Mouse (Mus musculus) lung, adult 2 months (tissue): ENCODE data around the gene Gm853. TPM values are rescaled to one million over a fixed set of nuclear protein-coding genes. Genes with fewer than 3 reads are reported as not detected.

ENCODE experiments used
- DNase-seq: peaks from one replicate; pipeline ENCODE4 v3.0.0; 2022
- H3K4me1 ChIP-seq: fragments of 200-500 bp; 2 replicates; pipeline ENCODE4 v1.6.1; 2011; ENCODE audit warnings: low read length; ENCODE audit not compliant: control insufficient read depth, insufficient read depth
- H3K4me3 ChIP-seq: fragments of 200-500 bp; replicated peaks from 2 replicates; pipeline ENCODE3; 2011; ENCODE audit warnings: low read depth, mild to moderate bottlenecking, control low read depth, low read length; ENCODE audit errors: extremely low read depth
- CTCF ChIP-seq: fragments of 200-500 bp; IDR thresholded peaks from 2 replicates; pipeline ENCODE4 v1.5.1; 2011; ENCODE audit warnings: mild to moderate bottlenecking, low read length, control low read depth; ENCODE audit not compliant: insufficient read depth
- POLR2A ChIP-seq: fragments of 200-500 bp; IDR thresholded peaks from 2 replicates; pipeline ENCODE4 v1.6.1; 2011; ENCODE audit warnings: low read depth, mild to moderate bottlenecking, control low read depth, low read length, borderline replicate concordance; ENCODE audit errors: extremely low read depth
- WGBS: fragments of 180-500 bp; shearing (Covaris S2); methylation state at CpG from one replicate; pipeline ENCODE4 v1.1.7; 2018; 5-methylcytosine and 5-hydroxymethylcytosine counted together
- polyA plus RNA-seq: library from polyadenylated mRNA; depleted of rRNA; stranded (reverse); fragments of >200 nt; gene quantifications from 2 replicates; pipeline ENCODE4 v1.2.3, GENCODE M21; 2012

Gene Gm853
- polyA plus RNA-seq, 1 experiment = not detected

GRCm38 (mm10) chr4:130224071-130224470, 1.9 kb upstream of the Gm853 start:
- no peak for TF ChIP-seq CTCF
- no peak for TF ChIP-seq POLR2A
- H3K4me3 ChIP-seq = no peak overlapping the region
- DNase-seq = no peak
- H3K4me1 ChIP-seq = no peaks in the 10 kb centered on the region

DNA sequence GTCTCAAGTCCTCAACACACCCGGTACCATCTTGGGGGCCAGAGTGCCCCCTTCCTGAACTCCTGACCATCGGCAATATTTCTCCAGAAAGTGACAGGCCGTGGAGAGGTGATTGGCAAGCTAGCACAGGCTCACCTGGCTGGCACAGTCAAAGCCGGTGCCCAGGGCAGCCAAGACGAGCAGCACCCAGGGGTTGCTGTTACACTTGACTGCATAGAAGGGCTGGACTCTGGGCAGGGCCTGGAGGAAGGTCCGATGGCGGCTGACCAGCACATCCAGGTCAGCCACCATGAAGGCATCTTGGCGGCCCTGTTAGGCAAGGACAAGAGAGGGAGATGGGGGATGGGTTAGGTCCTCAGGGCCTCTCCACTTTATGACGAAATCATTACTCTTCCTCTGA, 2.0 kb downstream of the Gm853 start:
- no peak for TF ChIP-seq CTCF
- no peak for TF ChIP-seq POLR2A
- H3K4me3 ChIP-seq = no peak overlapping the region
- no peaks in the 10 kb centered on the region for H3K4me1 ChIP-seq
- WGBS = 78% methylated on average over 9 of the region's 9 CpGs
- DNase-seq = no peak

DNA sequence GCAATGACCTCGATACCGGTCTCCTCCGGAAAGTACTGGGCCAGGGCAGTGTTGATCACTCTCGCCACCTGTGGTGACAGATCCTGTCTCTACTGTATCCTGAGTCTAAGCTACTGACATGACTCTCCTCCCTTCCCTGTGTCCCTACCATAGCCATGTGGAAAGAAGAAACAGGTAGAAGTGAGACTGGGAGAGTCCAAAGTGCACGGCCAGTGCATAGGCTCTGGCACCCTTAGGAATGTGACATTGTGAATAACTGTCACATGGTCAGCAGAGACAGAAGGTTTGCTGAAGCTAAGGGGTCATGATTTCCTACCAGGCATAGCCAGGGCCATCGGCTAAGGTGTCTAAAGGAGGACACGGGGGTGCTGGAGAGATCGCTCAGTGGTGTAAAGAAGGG, 6.8 kb downstream of the Gm853 start:
- WGBS = 86% methylated on average over 8 of the region's 8 CpGs
- H3K4me1 ChIP-seq = no peaks in the 10 kb centered on the region
- TF ChIP-seq CTCF (no peak), POLR2A (no peak)

GRCm38 (mm10) chr4:130213857-130214256, 8.3 kb downstream of the Gm853 start:
- TF ChIP-seq POLR2A (no peak), CTCF (no peak)
- WGBS = 67% methylated on average over 10 of the region's 10 CpGs
- no peak for DNase-seq
- Histone ChIP-seq H3K4me3 (no peak overlapping the region), H3K4me1 (no peaks in the 10 kb centered on the region)

More for the DNA sequence above, 6.8 kb downstream of the Gm853 start:
- no peak overlapping the region for H3K4me3 ChIP-seq
- DNase-seq = no peak

DNA sequence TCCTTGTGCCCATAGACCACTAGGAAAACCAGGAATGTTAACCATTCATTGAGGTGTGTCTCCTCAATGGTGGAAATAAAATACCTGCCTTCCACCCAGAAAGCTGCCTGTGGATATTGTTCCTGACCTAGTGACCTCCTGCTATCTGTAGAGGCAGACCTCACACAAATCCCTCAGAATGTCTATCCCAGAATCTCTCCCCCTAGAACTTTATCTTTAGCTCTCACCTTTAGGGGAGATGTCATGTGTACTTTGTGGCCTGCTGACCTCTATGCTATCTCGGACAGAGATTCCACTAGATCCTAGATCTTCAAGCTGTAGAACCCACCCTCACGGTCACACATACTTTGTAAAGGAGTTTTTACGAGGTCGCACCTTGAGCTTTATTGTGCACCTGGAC, 9.0 kb downstream of the Gm853 start:
- DNase-seq = no peak
- TF ChIP-seq CTCF = no peak
- no peaks in the 10 kb centered on the region for H3K4me1 ChIP-seq
- no peak overlapping the region for H3K4me3 ChIP-seq
- WGBS = 73% methylated on average over 4 of the region's 4 CpGs

DNA sequence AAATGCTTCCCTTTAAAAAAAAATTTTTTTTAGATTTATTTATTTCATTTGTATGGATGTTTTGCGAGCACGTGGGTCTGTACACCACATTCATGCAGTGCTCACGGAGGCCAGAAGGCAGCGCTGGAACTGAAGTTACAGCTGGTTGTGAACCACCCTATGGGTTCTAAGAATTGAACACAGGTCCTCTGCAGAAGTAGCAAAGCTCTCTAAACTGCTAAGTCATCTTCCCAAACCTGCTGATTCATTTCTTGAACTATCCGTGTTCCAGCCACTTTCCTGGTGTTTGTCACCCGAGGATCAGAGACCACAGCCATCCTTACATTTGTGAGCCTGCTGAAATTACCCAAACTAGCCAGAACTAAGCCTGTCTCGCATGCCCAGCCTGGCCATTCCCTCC, 9.8 kb downstream of the Gm853 start:
- no peaks in the 10 kb centered on the region for H3K4me1 ChIP-seq
- TF ChIP-seq CTCF (no peak), POLR2A (no peak)
- DNase-seq = no peak
- H3K4me3 ChIP-seq = no peak overlapping the region
- 72% methylated on average over 7 of the region's 7 CpGs for WGBS

- WGBS = 78% methylated on average over 2 of the region's 2 CpGs
- no peak for DNase-seq
- TF ChIP-seq CTCF (no peak), POLR2A (no peak)
- Histone ChIP-seq H3K4me1 (no peaks in the 10 kb centered on the region), H3K4me3 (no peak overlapping the region)
Observed at GRCm38 (mm10) chr4:130211870-130212269, 10.3 kb downstream of the Gm853 start.

DNA sequence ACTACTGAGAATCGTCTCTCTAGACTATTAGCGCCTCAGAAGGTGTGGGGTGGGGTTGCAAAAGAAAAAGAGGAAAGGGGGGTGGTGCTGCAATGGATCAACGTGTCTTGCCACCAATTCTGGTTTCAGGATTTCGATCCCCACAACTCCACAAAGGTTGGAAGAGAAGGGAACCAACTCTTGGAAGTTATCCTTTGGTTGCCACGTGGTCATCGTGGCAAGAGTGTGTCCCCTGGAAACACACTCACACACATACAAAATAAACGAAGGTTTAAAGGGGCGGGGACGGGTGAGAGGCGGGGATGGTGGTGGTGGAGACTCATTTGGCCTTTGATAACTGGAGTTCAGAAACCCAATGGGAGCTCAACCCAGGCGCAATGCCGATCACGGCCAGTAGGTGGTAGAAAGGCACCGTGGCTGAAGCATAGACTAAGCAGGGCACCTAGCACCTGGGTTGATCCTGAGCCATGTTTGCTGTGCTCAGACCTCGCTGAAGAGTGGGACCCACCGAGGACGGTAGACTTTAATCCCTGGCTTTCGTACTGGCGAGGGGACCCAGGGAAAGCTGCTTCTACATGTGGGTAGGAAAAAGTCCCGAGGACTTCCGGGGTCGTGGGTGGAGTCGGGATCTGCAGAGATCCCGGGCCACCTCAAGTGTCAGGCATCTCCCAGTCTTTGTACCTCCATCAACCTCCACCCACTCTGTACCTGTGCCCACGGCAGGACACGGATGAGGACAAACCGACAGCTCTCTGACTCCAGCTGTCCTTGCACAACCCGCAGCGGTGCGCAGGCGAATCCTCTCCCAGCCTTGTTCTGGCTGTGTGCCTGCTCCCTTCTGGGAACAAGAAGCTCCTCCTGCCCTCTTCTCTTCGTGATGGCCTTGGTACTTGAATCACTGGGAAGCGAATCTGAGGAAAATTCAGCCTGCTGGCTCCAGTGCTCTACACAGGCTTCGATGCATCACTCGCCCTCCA, 23.2 kb downstream of the Gm853 start:
- H3K4me3 ChIP-seq = peak overlapping the region; percentile 31
- peak; percentile 90 for DNase-seq
- WGBS = 10% methylated on average over 35 of the region's 35 CpGs
- H3K4me1 ChIP-seq = no peaks in the 10 kb centered on the region
- TF ChIP-seq CTCF (peak; percentile 97), POLR2A (no peak)

- TF ChIP-seq CTCF (no peak), POLR2A (no peak)
- DNase-seq = no peak
- 43% methylated on average over 8 of the region's 8 CpGs for WGBS
- H3K4me1 ChIP-seq = no peaks in the 10 kb centered on the region
- no peak overlapping the region for H3K4me3 ChIP-seq
Observed at GRCm38 (mm10) chr4:130196542-130196941, 25.7 kb downstream of the Gm853 start.

DNA sequence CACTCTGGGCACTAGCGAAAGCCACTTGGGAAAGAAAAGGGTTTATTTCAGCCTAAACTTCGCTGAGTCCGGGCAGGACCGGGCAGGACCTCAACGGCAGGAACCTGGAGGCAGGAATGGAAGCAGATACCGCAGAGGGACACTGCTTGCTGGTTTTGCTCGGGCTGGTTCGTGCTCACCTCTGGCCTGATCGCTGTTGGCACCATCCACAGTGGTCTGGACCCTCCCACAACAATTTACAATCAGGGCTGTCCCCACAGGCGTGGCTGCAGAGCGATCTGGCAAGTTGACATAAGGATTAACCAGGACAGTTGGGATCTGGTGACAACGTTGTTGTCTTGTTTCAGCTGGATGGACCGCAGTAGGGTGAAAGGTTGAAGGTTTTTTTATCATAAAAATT, 26.3 kb downstream of the Gm853 start:
- no peak for TF ChIP-seq CTCF
- TF ChIP-seq POLR2A = no peak
- no peak for DNase-seq
- no peak overlapping the region for H3K4me3 ChIP-seq
- H3K4me1 ChIP-seq = no peaks in the 10 kb centered on the region
- WGBS = 64% methylated on average over 13 of the region's 13 CpGs
